Mouse (Mus musculus) kidney, embryonic 14.5 days (tissue): ENCODE measurements around the gene Pax8. TPM values are rescaled to one million over a fixed set of nuclear protein-coding genes. Genes with fewer than 3 reads are reported as not detected.

ENCODE experiments used
- ATAC-seq: fragments of 200-750 bp; cut with Nextera tagmentation; 2 replicates; pipeline ENCODE4 v1.8.0; 2017; ENCODE audit warnings: moderate number of reproducible peaks, mild to moderate bottlenecking, moderate TSS enrichment, moderate library complexity; ENCODE audit not compliant: low FRiP score, low TSS enrichment
- H3K27ac ChIP-seq: fragments of 300-500 bp; sonication (generic); 2 replicates; pipeline ENCODE4 v1.5.1; 2014; ENCODE audit warnings: low read depth, mild to moderate bottlenecking, low read length, moderate library complexity, mixed read lengths
- H3K27me3 ChIP-seq: fragments of 300-500 bp; sonication (generic); 2 replicates; pipeline ENCODE4 v1.6.1; 2014; ENCODE audit warnings: mild to moderate bottlenecking, low read length; ENCODE audit not compliant: control insufficient read depth, insufficient read depth
- H3K36me3 ChIP-seq: fragments of 300-500 bp; sonication (generic); 2 replicates; pipeline ENCODE4 v1.6.1; 2014; ENCODE audit warnings: low read length, mixed read lengths; ENCODE audit not compliant: control insufficient read depth, insufficient read depth
- H3K4me1 ChIP-seq: fragments of 300-500 bp; sonication (generic); 2 replicates; pipeline ENCODE4 v1.6.1; 2014; ENCODE audit warnings: low read length, mixed read lengths; ENCODE audit not compliant: control insufficient read depth, insufficient read depth
- H3K4me2 ChIP-seq: fragments of 300-500 bp; sonication (generic); replicated peaks from 2 replicates; pipeline ENCODE4 v1.6.1; 2014; ENCODE audit warnings: low read depth, mild to moderate bottlenecking, low read length
- H3K4me3 ChIP-seq: fragments of 300-500 bp; sonication (generic); 2 replicates; pipeline ENCODE4 v1.5.1; 2014; ENCODE audit warnings: mild to moderate bottlenecking, low read length
- H3K9ac ChIP-seq: fragments of 300-500 bp; sonication (generic); 2 replicates; pipeline ENCODE4 v1.6.1; 2014; ENCODE audit warnings: low read depth, mild to moderate bottlenecking, low read length, moderate library complexity
- H3K9me3 ChIP-seq: fragments of 300-500 bp; sonication (generic); 2 replicates; pipeline ENCODE4 v1.6.1; 2016; ENCODE audit warnings: low read length; ENCODE audit not compliant: control insufficient read depth
- WGBS: fragments of 180-500 bp; shearing (Covaris S2); extraction: QIAGEN DNeasy Blood & Tissue Kit; methylation state at CpG from one replicate; pipeline ENCODE4 v1.1.7; 2014; 5-methylcytosine and 5-hydroxymethylcytosine counted together
- polyA plus RNA-seq: library from polyadenylated mRNA; unstranded; fragments of >200 nt; fragmentation: Nextera tagmentation; extraction: Ambion mirVana; gene quantifications from 2 replicates; pipeline ENCODE4 v1.2.1, GENCODE M21; 2014

The Pax8 gene
- polyA plus RNA-seq, 1 experiment from 2014 or later: 140 TPM

DNA sequence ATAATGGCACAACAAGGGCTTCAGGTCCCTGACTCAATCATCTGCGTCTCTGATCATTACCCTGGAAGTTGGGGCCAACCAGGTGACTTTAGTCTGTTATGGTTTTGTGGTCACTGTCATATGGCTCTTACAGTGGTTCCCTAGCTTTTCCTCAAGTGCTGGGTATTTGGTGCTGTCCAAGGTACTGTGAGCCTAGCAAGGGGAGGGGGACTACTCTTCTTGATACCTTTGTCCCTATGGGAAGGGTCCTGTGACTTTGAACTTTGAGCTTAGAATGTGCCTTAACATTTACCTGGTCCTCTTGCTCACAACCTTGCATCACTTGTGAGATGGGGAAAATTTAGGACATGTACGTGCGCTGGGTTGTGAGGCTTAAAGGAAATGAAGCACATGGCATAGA lies 13.3 kb upstream of the Pax8 start:
- no peak overlapping the region for H3K4me2 ChIP-seq
- H3K4me3 ChIP-seq: no peak overlapping the region
- WGBS: 56% methylated on average over 3 of the region's 3 CpGs
- no peak for ATAC-seq
- no peak overlapping the region for H3K27ac ChIP-seq
- no peaks in the 10 kb centered on the region for H3K27me3 ChIP-seq
- H3K4me1 ChIP-seq: no peaks in the 10 kb centered on the region
- no peak overlapping the region for H3K9ac ChIP-seq
- no peaks in the 10 kb centered on the region for H3K9me3 ChIP-seq
- no peaks in the 10 kb centered on the region for H3K36me3 ChIP-seq

DNA sequence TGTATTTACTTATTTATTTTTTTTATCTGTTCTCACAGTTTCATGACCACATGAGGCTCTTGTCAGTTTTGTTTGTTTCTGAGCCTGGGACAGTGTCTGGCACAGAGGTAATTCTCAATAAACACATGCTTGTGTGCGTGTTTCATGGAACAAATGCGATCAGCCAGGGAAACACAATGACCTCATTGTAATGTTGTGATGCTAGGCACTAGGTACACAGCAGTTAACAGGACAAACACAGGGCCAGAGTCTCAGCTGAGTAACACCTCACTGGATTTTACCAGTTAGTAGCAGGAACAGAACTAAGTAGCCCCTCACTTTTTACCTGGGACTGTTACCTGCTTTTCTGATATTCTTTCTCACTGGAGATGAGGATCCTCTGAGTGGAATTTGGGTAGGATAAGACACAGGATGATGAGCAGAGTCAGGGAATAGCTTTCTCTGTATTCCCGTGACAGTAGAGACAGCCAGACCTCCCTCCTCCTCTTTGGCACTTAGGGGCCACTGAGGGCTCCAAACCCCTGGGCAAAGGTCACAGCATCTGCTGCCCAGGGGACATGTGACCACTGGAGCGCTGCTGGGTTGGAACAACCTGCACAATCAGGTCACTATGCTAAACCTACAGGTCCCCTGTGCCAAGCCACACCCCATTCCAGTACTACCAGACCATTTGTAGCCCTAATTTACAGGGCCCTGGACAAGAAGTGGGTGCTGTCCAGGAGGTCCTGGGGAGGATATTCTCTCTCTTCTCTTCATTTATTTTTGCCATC lies 11.8 kb upstream of the Pax8 start:
- no peak for ATAC-seq
- 66% methylated on average over 4 of the region's 4 CpGs for WGBS

DNA sequence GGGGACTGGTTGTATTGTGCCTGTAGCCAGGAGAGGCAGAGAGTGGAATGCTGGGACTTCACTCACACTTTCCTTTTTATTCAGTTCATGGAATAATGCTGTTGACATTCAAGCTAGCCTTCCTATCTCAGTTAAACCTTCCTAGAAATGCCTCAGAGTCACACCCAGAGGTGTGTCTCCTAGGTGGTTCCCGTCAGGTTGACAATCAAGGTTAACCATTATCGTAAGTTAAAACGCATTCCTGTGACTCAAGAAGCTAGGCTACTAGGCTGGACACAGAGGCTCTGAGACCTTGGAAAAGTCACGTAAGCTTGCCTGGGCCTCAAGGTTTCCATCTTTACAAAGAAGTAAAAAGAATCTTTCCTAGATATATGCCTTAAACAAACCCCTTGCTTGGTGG lies 10.0 kb upstream of the Pax8 start:
- no peak overlapping the region for H3K4me3 ChIP-seq
- no peak overlapping the region for H3K9ac ChIP-seq
- ATAC-seq: no peak
- H3K9me3 ChIP-seq: no peaks in the 10 kb centered on the region
- no peak overlapping the region for H3K27ac ChIP-seq
- 89% methylated on average over 4 of the region's 4 CpGs for WGBS
- H3K27me3 ChIP-seq: no peaks in the 10 kb centered on the region
- H3K4me2 ChIP-seq: no peak overlapping the region
- no peaks in the 10 kb centered on the region for H3K36me3 ChIP-seq
- no peaks in the 10 kb centered on the region for H3K4me1 ChIP-seq

More for the DNA sequence above, 11.8 kb upstream of the Pax8 start:
- H3K9ac ChIP-seq: no peak overlapping the region
- no peaks in the 10 kb centered on the region for H3K36me3 ChIP-seq
- H3K9me3 ChIP-seq: no peaks in the 10 kb centered on the region
- H3K4me3 ChIP-seq: no peak overlapping the region
- H3K4me2 ChIP-seq: no peak overlapping the region
- H3K4me1 ChIP-seq: no peaks in the 10 kb centered on the region
- no peak overlapping the region for H3K27ac ChIP-seq
- no peaks in the 10 kb centered on the region for H3K27me3 ChIP-seq

DNA sequence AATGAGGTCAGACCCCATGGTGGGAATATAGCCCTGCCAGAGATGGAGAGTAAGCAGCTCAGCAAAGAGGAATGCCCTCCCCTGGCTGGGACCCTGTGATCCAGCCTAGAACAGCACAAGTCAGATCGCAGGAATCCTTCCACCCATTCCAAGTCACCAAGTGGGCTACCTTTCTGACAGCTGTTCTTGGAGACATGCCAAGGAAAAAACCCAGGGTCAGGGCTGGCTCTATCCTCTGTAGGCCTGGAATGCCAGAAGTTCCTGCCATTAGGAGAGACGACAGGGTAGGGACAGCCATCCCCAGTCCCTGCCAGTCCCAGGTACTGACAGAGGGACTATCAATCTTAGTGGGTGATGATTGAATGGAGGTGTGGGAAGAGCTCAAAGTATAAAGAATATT lies 4.5 kb upstream of the Pax8 start:
- Histone ChIP-seq H3K4me1 (peaks cover 7% of the 10 kb centered on the region), H3K27me3 (peaks cover 17% of the 10 kb centered on the region), H3K9ac (no peak overlapping the region), H3K9me3 (no peaks in the 10 kb centered on the region), H3K27ac (no peak overlapping the region; the same call in 1 of the 2 replicates), H3K4me3 (no peak overlapping the region), H3K36me3 (no peaks in the 10 kb centered on the region), H3K4me2 (no peak overlapping the region)
- ATAC-seq: no peak
- 47% methylated on average over 2 of the region's 2 CpGs for WGBS

DNA sequence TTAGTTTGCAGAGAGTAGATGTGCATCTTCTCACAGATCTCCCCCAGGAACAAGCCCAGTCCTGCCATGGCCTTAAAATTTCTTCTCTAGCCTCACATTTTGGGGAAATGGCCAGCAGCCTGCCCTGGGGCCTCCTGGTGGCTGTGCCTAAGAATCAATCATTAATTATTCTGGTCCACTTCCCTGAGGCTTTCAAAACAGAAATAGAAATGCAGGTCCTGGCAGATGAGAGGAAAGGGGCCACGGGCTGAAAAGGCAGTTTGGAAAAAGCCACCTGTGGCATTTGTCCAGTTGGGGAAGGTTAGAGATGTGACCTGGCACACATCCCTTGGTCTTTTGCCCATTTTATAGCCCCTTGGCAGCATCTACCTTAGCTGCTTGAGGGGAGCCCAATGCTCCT lies 3.8 kb upstream of the Pax8 start:
- Histone ChIP-seq H3K9me3 (no peaks in the 10 kb centered on the region), H3K4me1 (peaks cover 7% of the 10 kb centered on the region), H3K27me3 (peaks cover 20% of the 10 kb centered on the region), H3K27ac (peak overlapping the region; percentile 83; the same call in 1 of the 2 replicates), H3K4me3 (no peak overlapping the region), H3K36me3 (no peaks in the 10 kb centered on the region), H3K9ac (no peak overlapping the region), H3K4me2 (peak overlapping the region; percentile 10; the same call in 1 of the 2 replicates)
- WGBS: 10% methylated on average over 1 of the region's 1 CpGs
- ATAC-seq: no peak

DNA sequence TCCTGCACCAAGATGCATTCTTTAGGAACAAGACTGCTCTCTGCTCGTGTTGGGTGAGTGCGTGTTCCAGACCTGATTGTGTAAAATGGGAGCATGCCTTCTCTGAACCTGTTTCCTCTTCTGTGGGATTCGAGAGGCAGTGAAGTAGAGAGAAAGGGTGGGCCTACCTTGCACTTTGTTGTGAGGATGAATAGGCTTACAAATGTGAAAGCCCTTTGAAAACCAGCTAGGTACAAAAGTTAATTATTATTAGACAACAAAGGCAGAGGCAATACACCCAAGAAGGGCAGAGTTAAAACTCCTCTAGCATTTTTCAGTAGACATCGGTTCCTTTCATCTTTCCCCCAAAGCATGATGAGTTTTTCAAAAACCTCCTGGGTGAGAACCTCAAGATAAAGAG lies 3.2 kb upstream of the Pax8 start:
- whole genome bisulfite sequencing: 53% methylated on average over 4 of the region's 4 CpGs
- no peak for ATAC-seq
- Histone ChIP-seq H3K27ac (peak overlapping the region; percentile 83; the same call in 1 of the 2 replicates), H3K4me1 (peaks cover 7% of the 10 kb centered on the region), H3K4me3 (no peak overlapping the region), H3K36me3 (no peaks in the 10 kb centered on the region), H3K9ac (no peak overlapping the region), H3K4me2 (peak overlapping the region; percentile 10; the same call in 1 of the 2 replicates), H3K27me3 (peaks cover 23% of the 10 kb centered on the region), H3K9me3 (no peaks in the 10 kb centered on the region)

DNA sequence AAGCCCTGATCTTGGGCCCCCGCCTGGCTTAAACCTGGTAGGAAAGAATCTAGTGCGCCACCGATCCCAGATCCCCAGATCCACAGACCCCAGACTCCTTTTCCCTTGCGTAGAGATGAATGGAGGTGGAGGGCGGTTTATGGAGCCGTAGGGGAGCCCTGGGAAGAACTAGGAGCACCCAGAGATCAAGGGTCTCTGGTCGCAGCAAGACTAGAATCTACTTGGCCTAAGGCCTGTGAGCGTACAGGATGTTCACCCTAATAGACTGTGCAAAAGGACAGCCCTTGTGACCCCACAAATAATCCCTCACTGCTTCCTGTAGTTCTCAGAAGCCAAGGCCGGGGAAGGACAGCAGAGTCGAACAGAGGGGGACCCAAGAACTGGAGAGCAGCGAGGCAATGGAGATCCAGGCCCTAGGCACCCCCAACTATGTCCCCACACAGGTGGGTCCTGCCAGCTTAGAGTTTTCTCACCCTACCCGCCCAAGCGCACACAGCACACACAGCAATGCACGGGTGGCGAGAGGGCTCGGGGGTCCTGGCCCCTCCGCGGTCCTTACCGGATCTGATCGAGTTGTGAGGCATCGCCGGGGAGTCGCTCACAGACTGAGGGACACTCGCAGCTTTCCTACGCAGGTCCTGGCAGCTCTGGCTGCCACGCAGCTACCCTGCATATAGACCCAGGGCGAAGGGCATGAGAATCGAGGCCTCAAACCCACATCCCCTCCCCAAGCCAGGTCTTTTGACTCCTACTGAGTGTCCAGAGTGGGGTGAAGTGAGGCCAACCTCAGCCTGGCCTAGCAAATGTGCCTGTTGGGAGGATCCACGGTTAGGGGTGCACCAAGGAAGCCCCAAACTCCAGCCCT lies 653 bp downstream of the Pax8 start:
- Histone ChIP-seq H3K4me1 (peaks cover 10% of the 10 kb centered on the region), H3K9ac (peak overlapping the region; percentile 83), H3K27me3 (peaks cover 26% of the 10 kb centered on the region), H3K9me3 (no peaks in the 10 kb centered on the region), H3K4me3 (peak overlapping the region; percentile 62), H3K27ac (peak overlapping the region; percentile 85), H3K36me3 (no peaks in the 10 kb centered on the region), H3K4me2 (peak overlapping the region; percentile 47)
- 9% methylated on average over 29 of the region's 29 CpGs for WGBS
- ATAC-seq: peak; percentile 9; the same call in 1 of the 2 replicates

DNA sequence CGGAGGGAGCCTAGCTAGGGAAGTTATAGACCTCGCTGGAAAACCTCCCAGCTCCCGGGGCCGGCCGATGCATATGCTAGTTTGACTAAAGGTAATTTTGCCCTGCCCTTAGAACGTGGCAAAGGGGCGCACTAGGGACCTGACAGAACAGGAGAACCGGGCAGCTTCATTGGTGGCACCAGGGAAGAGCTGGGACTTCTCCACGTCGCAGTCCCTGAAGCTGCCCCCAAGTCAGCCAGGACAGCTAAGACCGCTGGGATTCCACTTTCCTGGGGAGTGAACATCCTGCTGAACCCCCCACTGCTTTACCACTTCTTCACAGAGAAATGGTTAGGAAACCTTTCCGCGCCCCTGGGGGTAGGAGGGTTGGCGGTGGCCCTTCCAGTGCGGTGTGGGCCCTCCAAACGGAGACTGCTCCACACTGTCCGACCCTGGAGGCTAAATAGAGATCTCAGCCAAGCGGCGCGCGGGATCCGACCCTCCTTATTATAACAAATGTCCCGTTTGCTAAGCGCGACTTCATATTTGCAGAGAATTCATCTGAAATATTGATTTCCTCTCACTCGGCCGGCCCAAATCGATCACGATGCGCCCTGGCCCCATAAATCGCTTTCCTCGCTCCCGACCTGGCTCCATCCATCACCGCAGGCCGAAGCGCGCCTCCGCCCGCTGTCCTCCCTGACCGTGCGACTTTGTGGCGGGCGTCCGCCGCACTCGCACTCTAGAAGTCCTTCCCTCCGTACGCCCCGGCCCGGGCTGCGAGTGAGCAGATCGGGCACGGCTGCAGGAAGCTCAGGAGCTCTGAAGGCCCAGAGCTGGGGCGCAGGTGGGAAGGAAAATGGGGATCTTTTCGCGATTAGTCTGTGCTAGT lies 1.5 kb downstream of the Pax8 start:
- WGBS: under 1% methylated on average over 56 of the region's 56 CpGs
- peak overlapping the region; percentile 85 for H3K27ac ChIP-seq
- peak overlapping the region; percentile 62 for H3K4me3 ChIP-seq
- peak overlapping the region; percentile 83 for H3K9ac ChIP-seq
- no peaks in the 10 kb centered on the region for H3K9me3 ChIP-seq
- H3K4me1 ChIP-seq: peaks cover 15% of the 10 kb centered on the region; the same call in 1 of the 2 replicates
- no peaks in the 10 kb centered on the region for H3K36me3 ChIP-seq
- no peak; the same call in 1 of the 2 replicates for ATAC-seq
- H3K27me3 ChIP-seq: peaks cover 26% of the 10 kb centered on the region
- H3K4me2 ChIP-seq: peak overlapping the region; percentile 47
